Mouse (Mus musculus) gonadal fat pad, adult 2 months (tissue): ENCODE results near the gene 6430628N08Rik. TPM values are rescaled to one million over a fixed set of nuclear protein-coding genes. Genes with fewer than 3 reads are reported as not detected.

Experiments
- DNase-seq: peaks from one replicate; pipeline ENCODE4 v3.0.0-alpha.2; 2012; ENCODE audit warnings: low read depth
- polyA plus RNA-seq: library from polyadenylated mRNA; depleted of rRNA; stranded (reverse); fragments of >200 nt; gene quantifications from 2 replicates; pipeline ENCODE4 v1.2.3, GENCODE M21; 2012; rRNA removed

The 6430628N08Rik gene
- polyA plus RNA-seq, 1 experiment, result 0.31 TPM

DNA sequence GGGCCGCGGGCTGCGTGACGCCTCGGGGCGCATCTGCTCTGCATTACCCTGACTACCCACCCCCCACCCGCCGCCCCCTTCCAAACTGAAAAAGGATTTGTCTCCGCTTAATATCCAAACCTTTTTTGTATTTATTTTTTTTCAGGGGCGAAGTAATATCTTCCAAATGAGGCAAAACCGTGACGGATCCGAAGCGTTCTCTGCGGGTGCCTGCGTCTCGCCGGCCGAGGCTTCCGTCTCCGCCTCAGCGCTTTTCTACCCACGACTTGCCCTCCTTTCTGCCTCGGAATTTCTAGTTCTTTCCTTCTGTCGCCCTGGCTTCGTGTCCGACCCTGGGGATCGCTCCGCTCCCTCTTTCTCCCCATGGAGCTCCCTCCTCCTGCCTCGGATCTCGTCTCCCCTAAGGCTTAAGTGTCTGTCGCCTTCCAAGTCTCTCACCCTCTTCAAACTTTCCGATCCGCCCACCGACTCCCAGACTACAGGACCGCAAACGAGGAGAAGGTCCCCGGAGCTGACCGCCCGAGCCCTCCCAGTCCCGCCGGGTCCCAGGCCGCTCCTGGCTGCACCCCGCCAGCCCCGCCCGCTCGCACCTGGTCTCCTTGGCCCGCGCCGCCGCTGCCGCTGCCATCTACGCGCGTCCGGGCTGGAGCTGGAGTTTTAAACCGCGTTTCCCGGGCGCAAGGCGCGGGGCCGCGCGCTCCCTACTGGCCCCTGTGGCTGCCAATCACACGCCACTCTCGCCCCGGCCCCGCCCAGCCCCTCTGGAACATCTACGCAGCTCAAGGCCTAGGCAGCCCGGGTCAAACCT, 49.0 kb downstream of the 6430628N08Rik start, which contains the start of gene Dmbx1:
TSS of gene Dmbx1 (minus strand) at position 632 of the 808 bp plus-strand sequence.
- no peak for DNase-seq

DNA sequence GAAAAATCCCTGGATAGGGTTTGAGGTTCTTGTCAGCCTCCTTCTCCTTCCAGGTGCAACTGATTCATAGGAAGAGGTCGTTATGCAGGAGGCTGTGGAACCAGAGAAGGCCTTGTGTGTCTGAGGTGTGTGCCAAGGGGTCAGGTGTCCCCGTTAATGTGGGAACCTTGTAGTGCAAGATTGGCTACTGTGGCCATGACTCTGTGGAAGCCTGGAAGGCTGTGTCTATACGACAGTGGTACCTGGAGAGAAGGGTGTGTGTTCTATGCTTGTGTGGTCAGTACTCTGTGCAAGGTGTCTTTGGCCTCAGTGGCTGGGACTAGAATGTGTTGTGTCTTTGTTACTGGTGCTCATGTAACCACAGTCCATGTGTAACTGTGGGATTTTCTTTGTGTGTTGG, 50.2 kb downstream of the 6430628N08Rik start:
- no peak for DNase-seq

DNA sequence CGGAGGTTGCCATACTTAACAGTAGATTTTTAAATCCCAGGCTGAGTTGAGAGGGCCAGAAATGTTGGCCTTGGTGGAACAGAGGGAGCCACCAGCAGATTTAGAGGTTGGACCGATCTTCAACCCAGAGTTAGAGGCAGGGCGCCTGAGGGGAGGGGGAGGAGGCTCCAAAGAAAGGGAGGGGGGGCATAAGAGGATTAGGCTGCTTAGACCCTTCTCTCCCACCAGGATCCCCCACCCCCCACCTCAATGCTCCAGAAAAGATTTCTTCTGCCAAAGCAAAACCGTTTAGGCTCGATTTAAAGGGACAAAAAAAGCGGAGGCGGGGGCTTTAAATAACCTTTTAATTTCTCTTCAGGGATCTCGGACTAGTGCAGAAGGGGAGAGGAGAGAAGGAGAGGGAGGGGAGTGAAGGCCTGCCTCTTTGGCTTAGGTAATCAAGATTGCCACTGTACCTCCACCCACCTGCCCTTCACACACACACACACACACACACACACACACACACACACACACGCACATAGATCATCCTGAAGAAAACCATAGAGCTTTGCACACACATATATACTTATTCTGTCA, 50.9 kb downstream of the 6430628N08Rik start:
- DNase-seq, result no peak

DNA sequence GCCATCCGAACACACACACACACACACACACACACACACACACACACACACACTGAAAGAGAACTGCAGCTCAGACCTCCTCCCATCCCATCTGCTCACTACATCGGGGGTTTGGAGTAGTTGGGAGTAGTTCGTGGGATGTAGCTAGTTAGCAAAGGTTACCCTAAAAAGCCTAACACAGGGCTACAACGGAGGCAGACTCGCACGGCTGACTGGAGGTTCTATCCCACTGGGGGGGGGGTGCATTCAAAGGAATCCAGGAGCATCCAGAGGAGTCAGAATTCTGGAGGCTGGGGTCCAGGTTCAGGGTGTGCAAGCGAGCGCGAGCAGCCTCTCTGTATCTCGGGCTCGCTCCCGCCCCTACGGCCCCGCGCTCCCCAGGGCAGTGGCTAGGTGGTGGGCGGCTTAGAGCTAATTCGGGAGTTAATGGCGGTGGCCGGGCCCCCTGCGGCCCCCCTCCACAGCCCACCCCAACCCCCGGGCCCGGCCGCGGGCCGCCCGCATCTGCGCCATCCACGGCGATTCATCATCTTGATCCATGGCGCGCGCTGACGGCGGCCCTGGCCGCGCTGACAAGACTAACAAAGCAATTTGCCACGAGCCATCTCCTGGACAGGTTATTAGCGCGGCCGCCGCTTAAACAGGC, 53.3 kb downstream of the 6430628N08Rik start:
- no peak for DNase-seq

Other genes starting within 250 kb of the 6430628N08Rik start
- 53.7 and 66.2 TPM in 2 replicates for gene Cyp4b1, start 242.9 kb upstream of the 6430628N08Rik start, polyA plus RNA-seq
- gene Efcab14, start 152.9 kb upstream of the 6430628N08Rik start, polyA plus RNA-seq, result 23.5 and 25.0 TPM in 2 replicates
- gene Tex38, start 109.6 kb upstream of the 6430628N08Rik start, polyA plus RNA-seq, result 0.39 and 0.43 TPM in 2 replicates
- 14.7 and 20.9 TPM in 2 replicates for gene Atpaf1, start 105.9 kb upstream of the 6430628N08Rik start, polyA plus RNA-seq
- 21.6 and 25.4 TPM in 2 replicates for gene Mob3c, start 62.6 kb upstream of the 6430628N08Rik start, polyA plus RNA-seq
- gene Mknk1, start 51.5 kb upstream of the 6430628N08Rik start, polyA plus RNA-seq, result 41.0 and 49.9 TPM in 2 replicates
- gene Kncn, start 6.3 kb upstream of the 6430628N08Rik start, polyA plus RNA-seq, result not detected in 2 replicates
- 0.03 TPM in 1 of 2 replicates, not detected in the other for gene Dmbx1, start 49.3 kb downstream of the 6430628N08Rik start, polyA plus RNA-seq
- gene Faah, start 127.3 kb downstream of the 6430628N08Rik start, polyA plus RNA-seq, result 36.0 and 47.0 TPM in 2 replicates
- gene Nsun4, start 163.2 kb downstream of the 6430628N08Rik start, polyA plus RNA-seq, result 9.7 and 10.5 TPM in 2 replicates
- gene Uqcrh, start 184.4 kb downstream of the 6430628N08Rik start, polyA plus RNA-seq, result 166 and 185 TPM in 2 replicates
- gene Lrrc41, start 184.6 kb downstream of the 6430628N08Rik start, polyA plus RNA-seq, result 71.5 and 83.8 TPM in 2 replicates
- 0.74 and 0.82 TPM in 2 replicates for gene Rad54l, start 233.0 kb downstream of the 6430628N08Rik start, polyA plus RNA-seq
- gene Pomgnt1, start 233.2 kb downstream of the 6430628N08Rik start, polyA plus RNA-seq, result 55.1 and 56.5 TPM in 2 replicates